Mouse (Mus musculus) layer of hippocampus, adult 8-10 months (tissue): Measurements from ENCODE around the gene Tm4sf20. TPM values are rescaled to one million over a fixed set of nuclear protein-coding genes. Genes with fewer than 3 reads are reported as not detected.

Source experiments
- DNase-seq, 2 experiments: peaks; one replicate each; pipeline ENCODE4 v3.0.0; 2022; ENCODE audit warnings: low spot score in 2 of 2
- total RNA-seq, 4 experiments: library from RNA; stranded (reverse); gene quantifications; 2 replicates each; pipeline ENCODE4 v1.2.4; 2022

The Tm4sf20 gene
- total RNA-seq, 4 experiments from 2014 or later, result not detected

DNA sequence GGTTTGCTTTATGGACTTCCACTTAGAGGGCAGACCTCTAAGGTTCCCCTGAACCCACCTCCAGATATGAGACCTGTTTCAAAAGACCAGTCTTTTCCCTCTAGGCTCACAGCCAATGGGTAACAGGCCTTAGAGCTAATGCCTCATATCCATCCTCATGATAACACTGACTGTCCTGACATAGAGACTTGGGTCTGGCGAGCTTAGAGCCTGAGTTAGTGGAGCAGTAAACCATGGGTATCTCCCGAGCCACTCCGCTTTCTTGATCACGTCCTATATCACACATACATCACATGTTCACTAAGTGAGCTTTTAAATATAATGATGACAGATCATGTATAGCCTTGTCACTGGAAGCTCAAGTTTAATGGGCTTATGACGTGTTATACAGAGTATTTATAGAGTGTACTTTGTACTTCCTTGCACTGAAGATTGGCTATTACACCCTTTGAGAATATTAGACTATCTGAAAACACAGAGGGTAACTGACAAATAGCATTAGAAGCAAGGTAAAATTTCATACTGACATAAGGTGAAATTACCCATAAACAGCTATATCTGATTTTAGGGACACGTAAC, 11.2 kb upstream of the Tm4sf20 start:
- no peak for DNase-seq

DNA sequence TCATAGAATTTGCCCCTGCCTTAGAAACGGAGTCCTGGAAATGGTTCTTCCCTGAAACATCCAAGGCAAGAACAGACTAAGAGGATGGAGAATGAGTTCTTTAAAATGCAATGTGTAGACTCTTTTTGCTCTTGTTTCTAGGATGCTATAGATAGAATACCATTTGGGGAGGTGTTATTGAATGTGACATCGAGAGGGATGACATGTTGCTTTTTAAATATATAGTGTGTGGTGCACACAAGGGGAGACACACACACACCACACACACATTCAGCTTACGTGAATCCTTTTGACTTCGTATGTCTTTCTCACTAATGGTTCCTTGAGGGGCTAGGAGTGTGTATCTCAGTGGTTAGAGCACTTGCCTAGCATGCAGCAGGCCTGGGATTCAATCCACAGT, 7.0 kb upstream of the Tm4sf20 start:
- DNase-seq, result no peak

DNA sequence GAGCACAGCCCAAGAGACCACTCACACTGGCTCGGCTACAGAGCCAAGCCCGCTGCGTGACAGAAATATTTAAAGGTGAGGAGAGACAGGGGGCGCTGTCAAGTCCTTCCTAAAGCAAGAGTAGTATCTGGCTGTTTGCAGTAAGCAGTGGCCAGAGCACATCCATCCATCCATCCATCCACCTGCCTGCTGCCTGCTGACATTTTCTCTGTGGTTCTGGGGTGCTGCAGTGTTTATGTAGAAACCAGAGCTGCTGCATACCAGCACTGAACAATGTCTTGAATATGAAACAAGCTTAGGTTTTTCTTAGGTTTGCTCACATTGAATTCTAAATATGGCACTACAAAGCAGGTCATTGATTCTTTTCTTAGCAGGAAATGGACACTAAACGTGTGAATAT, 4.9 kb upstream of the Tm4sf20 start:
- no peak for DNase-seq

DNA sequence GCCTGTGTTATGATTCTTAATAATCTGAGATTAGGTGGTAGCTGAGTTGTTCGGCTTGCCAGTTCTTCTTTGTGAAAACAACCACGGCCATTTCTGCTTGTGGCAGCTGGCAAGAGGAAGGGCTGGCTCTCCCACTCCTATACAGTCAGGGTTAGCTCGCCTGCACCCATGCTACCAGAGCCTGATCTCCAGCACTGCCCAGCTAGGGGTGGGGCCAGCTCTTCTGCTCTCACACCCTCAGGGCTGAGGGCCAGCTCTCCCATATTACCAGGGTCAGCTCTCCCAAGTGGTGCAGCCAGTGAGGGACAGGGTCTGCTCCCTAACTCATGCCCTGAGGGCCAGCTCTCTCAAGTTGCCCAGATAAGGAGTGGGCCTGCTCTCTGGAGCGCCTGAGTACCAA, 4.2 kb upstream of the Tm4sf20 start:
- DNase-seq, result no peak

DNA sequence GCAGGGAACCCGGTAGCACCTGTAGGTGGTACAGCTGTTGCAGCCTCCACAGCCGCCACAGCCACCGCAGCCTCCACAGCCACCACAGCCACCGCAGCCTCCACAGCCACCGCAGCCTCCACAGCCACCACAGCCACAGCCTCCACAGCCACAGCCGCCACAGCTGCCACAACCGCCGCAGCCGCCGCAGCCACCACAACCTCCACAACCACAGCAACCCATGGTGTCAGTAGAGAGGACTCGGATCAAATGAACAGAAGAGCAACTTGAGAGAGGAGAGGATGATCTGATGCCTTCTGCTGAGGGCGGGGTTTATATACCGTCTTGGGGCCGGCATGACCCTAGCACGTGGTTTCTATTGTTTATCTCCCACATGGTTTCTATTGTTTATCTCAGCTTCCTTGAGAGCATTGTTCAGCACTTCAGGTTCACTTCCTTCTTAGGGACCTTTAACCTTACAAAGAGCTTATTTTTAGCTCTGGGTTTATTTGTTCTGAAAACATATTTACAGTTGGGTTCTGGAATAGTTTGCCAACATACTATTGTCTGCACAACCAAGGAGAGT, 2.8 kb upstream of the Tm4sf20 start, which contains the start of gene Gm47791:
Gene Gm47791 (minus strand): TSS at position 222 of the 565 bp plus-strand sequence.
- no peak for DNase-seq

- DNase-seq, result no peak
Measured at GRCm38 (mm10) chr1:82766641-82767040, 1.6 kb downstream of the Tm4sf20 start.

GRCm38 (mm10) chr1:82766227-82766626, 2.0 kb downstream of the Tm4sf20 start:
- no peak for DNase-seq

- DNase-seq, result no peak
Measured at GRCm38 (mm10) chr1:82762274-82762673, 6.0 kb downstream of the Tm4sf20 start.

DNA sequence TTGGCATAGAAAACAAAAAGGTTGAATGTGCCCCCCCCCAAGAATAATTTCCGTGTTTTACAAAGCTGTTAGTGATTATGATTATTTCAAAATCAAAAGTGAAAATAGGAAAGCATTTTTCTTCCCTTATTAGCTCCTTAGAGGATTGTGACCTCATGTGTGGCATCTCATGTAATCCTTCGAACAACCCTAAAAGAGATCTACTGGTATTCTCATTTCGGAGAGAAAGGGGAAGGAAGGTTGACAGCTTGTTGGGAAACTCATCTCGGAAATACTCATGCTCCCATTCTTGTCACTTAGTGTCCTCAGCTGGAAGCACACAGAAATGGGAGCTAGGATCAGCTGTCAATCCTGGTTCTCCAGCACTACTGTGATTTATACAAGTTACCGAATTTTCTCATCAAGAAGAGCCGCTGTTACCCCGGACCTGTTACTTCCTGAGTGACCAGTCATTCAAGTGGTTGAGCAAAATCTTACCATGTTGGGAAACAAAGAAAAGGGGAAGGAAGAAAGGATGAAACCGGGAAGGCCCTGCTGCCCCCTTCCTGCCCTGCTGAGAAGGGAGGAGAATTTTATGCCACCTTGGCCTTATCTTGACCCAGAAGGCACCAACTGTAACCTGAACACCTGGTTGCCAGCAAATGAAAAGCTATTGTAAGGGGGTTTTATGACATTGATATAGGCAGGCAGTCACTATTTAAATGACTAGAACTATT, 6.6 kb downstream of the Tm4sf20 start:
- DNase-seq, result no peak

DNA sequence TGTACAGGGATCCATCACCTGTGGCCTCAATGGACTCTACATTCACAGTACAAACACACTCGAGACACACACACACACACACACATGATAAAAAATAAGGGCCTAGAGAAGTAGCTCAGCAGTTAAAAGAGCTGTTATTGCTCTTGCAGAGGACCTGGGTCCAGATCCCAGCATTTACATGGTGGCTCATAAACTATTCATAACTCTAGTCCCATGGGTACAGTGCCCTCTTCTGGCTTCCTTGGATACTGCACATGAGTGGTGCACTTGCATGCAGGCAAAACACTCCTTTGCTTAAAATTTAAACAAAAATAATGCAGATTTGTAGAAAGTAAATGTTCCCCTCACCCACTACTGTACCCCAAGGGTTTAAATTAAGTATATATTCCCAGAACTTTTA, 8.7 kb downstream of the Tm4sf20 start:
- no peak for DNase-seq

GRCm38 (mm10) chr1:82747714-82748452, 20.4 kb downstream of the Tm4sf20 start:
- no peak for DNase-seq

DNA sequence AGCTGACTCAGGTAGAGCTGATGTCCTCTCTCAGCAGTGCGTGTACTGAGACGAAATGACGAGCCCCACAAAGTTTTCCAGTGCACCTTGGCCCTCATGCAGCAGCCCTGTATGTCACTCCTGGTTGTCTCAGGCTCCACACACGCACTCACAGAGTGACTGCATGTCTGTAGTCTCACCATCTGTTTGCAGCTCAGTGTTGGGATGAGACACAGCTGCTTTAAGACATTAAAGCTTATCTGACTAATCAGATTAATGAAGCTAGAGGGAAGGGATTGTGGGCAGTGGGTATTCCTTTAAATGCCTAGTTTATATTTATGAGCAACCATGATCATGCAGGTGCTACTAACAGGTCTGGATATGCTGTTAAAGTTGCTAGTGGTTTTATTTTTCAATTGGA, 21.9 kb downstream of the Tm4sf20 start:
- peak in 1 of 2 experiments; percentile 16 for DNase-seq

DNA sequence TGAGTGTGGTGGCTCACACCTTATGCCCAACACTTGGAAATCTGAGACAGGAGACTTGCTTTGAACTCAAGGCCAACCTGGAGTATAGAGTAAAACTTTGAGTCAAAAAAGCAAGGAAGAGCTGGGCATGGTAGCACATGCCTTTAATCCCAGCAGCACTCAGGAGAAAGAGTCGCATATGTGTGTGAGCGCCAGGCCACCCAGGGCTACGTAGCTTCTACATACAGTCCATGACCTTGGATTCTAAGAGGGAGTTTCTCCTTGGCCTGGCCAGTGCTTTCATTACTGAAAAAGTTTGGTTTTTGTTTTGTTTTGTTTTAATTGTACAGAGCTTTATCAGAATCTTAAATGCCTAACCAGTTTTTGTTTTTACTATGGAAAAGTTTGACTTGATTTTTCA, 24.3 kb downstream of the Tm4sf20 start:
- DNase-seq, result no peak

- DNase-seq, result no peak
Measured at GRCm38 (mm10) chr1:82741539-82741938, 26.7 kb downstream of the Tm4sf20 start.

DNA sequence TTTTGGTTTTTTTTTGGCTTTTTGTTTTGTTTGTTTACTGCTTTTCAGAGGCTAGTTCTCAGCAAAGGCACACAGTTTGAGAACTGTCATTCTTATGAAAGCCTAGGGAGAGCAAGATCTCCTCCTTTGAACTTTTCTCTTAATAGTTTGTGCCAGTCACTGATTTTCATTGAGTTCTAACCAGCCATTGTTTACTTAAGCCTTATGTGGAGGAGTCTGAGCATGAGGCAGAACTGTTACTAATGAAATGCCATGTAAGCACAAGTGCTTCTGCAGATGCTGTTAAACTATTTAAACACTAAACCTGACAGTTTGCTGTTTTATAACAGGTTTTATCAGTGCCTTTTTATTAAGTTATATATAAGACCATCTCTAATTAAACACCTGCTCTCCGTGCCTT, 30.2 kb downstream of the Tm4sf20 start:
- DNase-seq, result no peak

DNA sequence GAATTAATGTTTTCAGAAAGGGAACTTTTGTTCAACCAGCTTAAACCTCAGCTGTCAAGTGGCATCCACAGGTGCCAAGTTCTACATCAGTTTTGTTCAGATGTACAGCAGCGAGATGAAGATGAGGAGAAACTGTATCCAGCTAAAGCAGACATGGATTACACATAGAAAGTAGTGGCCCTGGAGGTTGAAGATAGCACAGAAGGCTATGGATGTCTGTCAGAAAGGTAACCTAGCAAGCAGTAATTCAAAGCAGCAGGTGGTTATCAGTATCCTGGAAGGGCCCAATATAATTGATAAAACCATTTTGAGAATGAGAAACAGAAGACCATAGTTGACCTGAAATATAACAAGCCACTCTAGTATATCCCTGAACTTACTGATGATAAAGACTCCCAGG, 34.9 kb downstream of the Tm4sf20 start:
- DNase-seq, result no peak

- DNase-seq, result no peak
Measured at GRCm38 (mm10) chr1:82726482-82726881, 41.8 kb downstream of the Tm4sf20 start.

DNA sequence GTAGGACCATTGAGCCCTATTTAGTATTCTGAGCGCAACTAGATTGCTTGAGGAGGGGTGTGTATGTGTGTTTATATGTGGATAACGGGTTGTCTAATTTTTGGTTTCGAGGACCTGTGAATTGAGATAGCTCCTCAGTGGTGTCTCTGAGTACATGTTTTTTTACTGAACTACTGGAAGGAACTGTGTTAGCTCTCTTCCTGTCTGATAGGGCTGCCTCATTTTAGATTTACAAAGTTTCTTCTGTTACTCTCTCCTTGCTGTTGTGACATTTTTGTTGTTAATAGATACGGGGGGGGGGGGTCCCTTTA, 42.4 kb downstream of the Tm4sf20 start:
- DNase-seq, result no peak

DNA sequence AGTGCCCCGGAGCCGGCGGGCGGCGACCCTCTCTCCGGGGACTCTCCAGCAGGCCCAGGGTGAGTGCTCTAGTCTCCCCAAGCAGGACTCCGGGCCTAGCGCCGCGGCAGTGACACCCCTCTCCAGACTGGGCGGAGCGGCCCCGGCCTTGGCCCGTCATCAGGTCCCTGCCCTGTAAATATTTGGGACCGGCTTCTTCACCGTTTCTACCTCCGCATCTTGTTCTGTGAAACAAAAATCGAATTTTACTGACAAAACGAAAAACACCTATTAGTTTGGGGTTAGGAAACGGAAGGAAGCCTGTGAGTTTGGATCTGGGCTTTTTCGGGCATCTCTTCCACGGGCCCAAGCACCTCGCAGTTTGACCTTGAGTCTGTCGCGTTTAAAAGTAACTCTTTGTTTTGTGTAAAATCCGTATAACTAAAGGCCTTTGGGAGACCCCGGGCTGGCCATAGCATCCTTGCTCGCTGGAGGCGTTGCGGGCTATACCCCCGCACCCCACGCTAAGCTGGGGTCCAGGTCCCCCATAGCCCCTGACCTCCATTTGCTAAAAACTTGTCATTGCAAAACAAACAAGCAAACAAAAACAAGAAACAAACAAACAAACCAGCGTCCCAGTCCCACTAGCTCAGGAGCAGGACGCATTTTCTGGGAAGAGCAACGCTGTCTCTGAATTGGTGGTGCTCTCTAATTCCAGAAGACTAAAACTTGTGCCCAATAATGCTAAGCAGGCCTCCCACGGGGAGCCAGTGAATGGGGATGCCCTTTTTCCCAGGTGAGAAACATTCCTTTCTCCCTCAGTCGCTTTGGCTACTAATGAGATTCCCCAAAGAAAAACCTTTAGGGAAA, 43.0 kb downstream of the Tm4sf20 start:
- DNase-seq, result no peak

DNA sequence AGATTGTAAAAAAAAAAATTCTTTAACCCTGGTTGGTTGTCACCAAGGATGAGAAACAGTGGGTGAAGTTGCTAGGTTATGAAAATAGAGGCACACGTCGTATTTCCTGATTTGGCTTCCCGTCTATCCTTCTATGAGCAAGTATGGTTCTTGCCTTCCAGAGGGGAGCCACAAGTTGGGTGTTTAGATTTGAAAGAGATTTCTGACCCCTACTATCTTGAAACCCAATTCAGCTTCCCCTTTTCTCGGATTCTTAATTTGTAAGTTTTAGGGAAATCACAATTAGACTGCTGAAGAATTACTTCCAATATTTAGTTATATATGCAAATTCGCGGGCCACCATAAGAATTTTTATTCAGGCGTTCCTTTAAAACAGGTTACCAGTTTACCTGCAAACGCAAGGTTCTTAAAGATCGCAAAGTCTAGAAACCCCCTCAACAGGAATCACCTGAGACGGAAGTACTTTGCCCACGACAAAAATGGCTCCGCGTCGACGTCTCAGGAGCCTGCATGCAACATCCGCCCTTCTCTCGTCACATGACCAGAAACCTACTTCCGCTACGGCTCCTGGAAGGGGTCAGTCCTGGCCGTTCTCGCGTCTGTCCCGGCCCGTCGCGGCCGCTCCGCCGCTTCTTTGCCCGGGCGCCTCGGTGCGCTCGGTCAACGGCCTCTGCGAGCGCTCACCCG, 43.8 kb downstream of the Tm4sf20 start, which contains the start of gene Mff:
Gene Mff (plus strand): TSS at position 552 of the 687 bp plus-strand sequence.
- DNase-seq, result peak; percentile 91 to 92
